Mouse (Mus musculus) lung, adult 2 months (tissue): Measurements from ENCODE around the gene Cyp2d11.

Experiments used
- CTCF ChIP-seq: fragments of 200-500 bp; IDR thresholded peaks from 2 replicates; pipeline ENCODE4 v1.5.1; 2011; ENCODE audit warnings: mild to moderate bottlenecking, low read length, control low read depth; ENCODE audit not compliant: insufficient read depth
- POLR2A ChIP-seq: fragments of 200-500 bp; IDR thresholded peaks from 2 replicates; pipeline ENCODE4 v1.6.1; 2011; ENCODE audit warnings: low read depth, mild to moderate bottlenecking, control low read depth, low read length, borderline replicate concordance; ENCODE audit errors: extremely low read depth

- TF ChIP-seq CTCF: peak; percentile 96
- peak; percentile 61; the same call in 1 of the 2 replicates for TF ChIP-seq POLR2A
Measured at GRCm38 (mm10) chr15:82416797-82417789, 23.3 kb upstream of the Cyp2d11 start.
